Mouse (Mus musculus) heart, embryonic 16.5 days (tissue): ENCODE measurements around the gene Ugdh. TPM values are rescaled to one million over a fixed set of nuclear protein-coding genes. Genes with fewer than 3 reads are reported as not detected.

Source experiments
- ATAC-seq: fragments of 200-750 bp; cut with Nextera tagmentation; replicated peaks from 2 replicates; pipeline ENCODE4 v1.8.0; 2017; ENCODE audit warnings: moderate number of reproducible peaks; ENCODE audit not compliant: insufficient read depth, low FRiP score; ENCODE audit errors: extremely low read depth
- H3K27ac ChIP-seq: fragments of 300-500 bp; sonication (generic); 2 replicates; pipeline ENCODE4 v1.5.1; 2014; ENCODE audit warnings: mild to moderate bottlenecking, low read length, control low read depth, moderate library complexity
- H3K27me3 ChIP-seq: fragments of 300-500 bp; sonication (generic); 2 replicates; pipeline ENCODE4 v1.6.1; 2014; ENCODE audit warnings: low read length, mixed read lengths; ENCODE audit not compliant: control insufficient read depth, insufficient read depth
- H3K36me3 ChIP-seq: fragments of 300-500 bp; sonication (generic); 2 replicates; pipeline ENCODE4 v1.6.1; 2014; ENCODE audit not compliant: control insufficient read depth, insufficient read depth
- H3K4me1 ChIP-seq: fragments of 300-500 bp; sonication (generic); 2 replicates; pipeline ENCODE4 v1.6.1; 2014; ENCODE audit warnings: low read length, mixed read lengths; ENCODE audit not compliant: control insufficient read depth, insufficient read depth
- H3K4me2 ChIP-seq: fragments of 300-500 bp; sonication (generic); 2 replicates; pipeline ENCODE4 v1.6.1; 2014; ENCODE audit warnings: low read depth, mild to moderate bottlenecking, control low read depth, low read length
- H3K4me3 ChIP-seq: fragments of 300-500 bp; sonication (generic); 2 replicates; pipeline ENCODE4 v1.5.1; 2014; ENCODE audit warnings: mild to moderate bottlenecking, control low read depth, low read length
- H3K9ac ChIP-seq: fragments of 300-500 bp; sonication (generic); 2 replicates; pipeline ENCODE4 v1.6.1; 2014; ENCODE audit warnings: low read length, control low read depth
- H3K9me3 ChIP-seq: fragments of 300-500 bp; sonication (generic); replicated peaks from 2 replicates; pipeline ENCODE4 v1.6.1; 2016; ENCODE audit warnings: low read length; ENCODE audit not compliant: control insufficient read depth
- WGBS: fragments of 180-500 bp; shearing (Covaris S2); extraction: QIAGEN DNeasy Blood & Tissue Kit; methylation state at CpG from one replicate; pipeline ENCODE4 v1.1.7; 2014; 5-methylcytosine and 5-hydroxymethylcytosine counted together
- polyA plus RNA-seq: library from polyadenylated mRNA; unstranded; fragments of >200 nt; fragmentation: Nextera tagmentation; extraction: Ambion mirVana; gene quantifications from 2 replicates; pipeline ENCODE4 v1.2.1, GENCODE M21; 2015

Ugdh gene
- polyA plus RNA-seq, 1 experiment from 2014 or later: 65.3 TPM

GRCm38 (mm10) chr5:65438041-65438440 lies 2.3 kb upstream of the Ugdh start:
- Histone ChIP-seq H3K27ac (no peak overlapping the region), H3K4me1 (peaks cover 14% of the 10 kb centered on the region), H3K27me3 (no peaks in the 10 kb centered on the region), H3K36me3 (0 out of 2 replicates have a peak, but pooled peaks cover 2% of the 10 kb centered on the region), H3K4me2 (no peak overlapping the region), H3K9ac (no peak overlapping the region), H3K9me3 (no peaks in the 10 kb centered on the region), H3K4me3 (no peak overlapping the region)
- no peak for ATAC-seq

- Histone ChIP-seq H3K9ac (peak overlapping the region; percentile 90), H3K27me3 (no peaks in the 10 kb centered on the region), H3K4me2 (peak overlapping the region; percentile 79), H3K4me3 (peak overlapping the region; percentile 90), H3K36me3 (no peaks in the 10 kb centered on the region), H3K27ac (peak overlapping the region; percentile 88), H3K4me1 (peaks cover 14% of the 10 kb centered on the region), H3K9me3 (no peaks in the 10 kb centered on the region)
- WGBS: under 1% methylated on average over 44 of the region's 47 CpGs
- no peak for ATAC-seq
Measured at GRCm38 (mm10) chr5:65435363-65435805, 365 bp downstream of the Ugdh start.

GRCm38 (mm10) chr5:65434471-65435362 lies 1.0 kb downstream of the Ugdh start:
- WGBS: 5% methylated on average over 15 of the region's 15 CpGs
- peak overlapping the region; percentile 88 for H3K27ac ChIP-seq
- H3K4me3 ChIP-seq: peak overlapping the region; percentile 90
- no peaks in the 10 kb centered on the region for H3K36me3 ChIP-seq
- H3K9ac ChIP-seq: peak overlapping the region; percentile 90
- peaks cover 14% of the 10 kb centered on the region for H3K4me1 ChIP-seq
- H3K9me3 ChIP-seq: no peaks in the 10 kb centered on the region
- H3K27me3 ChIP-seq: no peaks in the 10 kb centered on the region
- peak overlapping the region; percentile 79 for H3K4me2 ChIP-seq
- no peak for ATAC-seq

- Histone ChIP-seq H3K4me3 (no peak overlapping the region), H3K4me2 (no peak overlapping the region), H3K4me1 (peaks cover 8% of the 10 kb centered on the region), H3K27ac (no peak overlapping the region), H3K9ac (no peak overlapping the region), H3K36me3 (peaks cover 7% of the 10 kb centered on the region), H3K9me3 (no peaks in the 10 kb centered on the region), H3K27me3 (no peaks in the 10 kb centered on the region)
- 77% methylated on average over 5 of the region's 5 CpGs for WGBS
- no peak for ATAC-seq
Measured at GRCm38 (mm10) chr5:65429441-65429840, 6.3 kb downstream of the Ugdh start.

- Histone ChIP-seq H3K36me3 (peaks cover 15% of the 10 kb centered on the region), H3K27me3 (no peaks in the 10 kb centered on the region), H3K27ac (no peak overlapping the region), H3K4me1 (0 out of 2 replicates have a peak, but pooled peaks cover 1% of the 10 kb centered on the region), H3K4me2 (no peak overlapping the region), H3K4me3 (no peak overlapping the region), H3K9ac (no peak overlapping the region), H3K9me3 (no peaks in the 10 kb centered on the region)
- 59% methylated on average over 4 of the region's 4 CpGs for WGBS
- ATAC-seq: no peak
Measured at GRCm38 (mm10) chr5:65428321-65428720, 7.4 kb downstream of the Ugdh start.

GRCm38 (mm10) chr5:65425251-65425650 lies 10.5 kb downstream of the Ugdh start:
- no peaks in the 10 kb centered on the region for H3K27me3 ChIP-seq
- 83% methylated on average over 5 of the region's 5 CpGs for WGBS
- no peak overlapping the region for H3K27ac ChIP-seq
- no peak for ATAC-seq
- H3K9ac ChIP-seq: no peak overlapping the region
- H3K36me3 ChIP-seq: peaks cover 44% of the 10 kb centered on the region
- H3K4me3 ChIP-seq: no peak overlapping the region
- H3K9me3 ChIP-seq: no peaks in the 10 kb centered on the region
- H3K4me1 ChIP-seq: no peaks in the 10 kb centered on the region
- no peak overlapping the region for H3K4me2 ChIP-seq

GRCm38 (mm10) chr5:65424215-65424614 lies 11.5 kb downstream of the Ugdh start:
- Histone ChIP-seq H3K27ac (no peak overlapping the region), H3K4me1 (no peaks in the 10 kb centered on the region), H3K9me3 (no peaks in the 10 kb centered on the region), H3K4me3 (no peak overlapping the region), H3K4me2 (no peak overlapping the region), H3K27me3 (no peaks in the 10 kb centered on the region), H3K36me3 (peaks cover 46% of the 10 kb centered on the region), H3K9ac (no peak overlapping the region)
- no peak for ATAC-seq
- 85% methylated on average over 6 of the region's 6 CpGs for WGBS

- Histone ChIP-seq H3K4me1 (no peaks in the 10 kb centered on the region), H3K27ac (no peak overlapping the region), H3K9me3 (no peaks in the 10 kb centered on the region), H3K27me3 (no peaks in the 10 kb centered on the region), H3K4me3 (no peak overlapping the region), H3K36me3 (peaks cover 46% of the 10 kb centered on the region), H3K9ac (no peak overlapping the region), H3K4me2 (no peak overlapping the region)
- WGBS: 89% methylated on average over 8 of the region's 8 CpGs
- no peak for ATAC-seq
Measured at GRCm38 (mm10) chr5:65422803-65423202, 12.9 kb downstream of the Ugdh start.

GRCm38 (mm10) chr5:65420822-65421221 lies 14.9 kb downstream of the Ugdh start:
- Histone ChIP-seq H3K27me3 (no peaks in the 10 kb centered on the region), H3K4me3 (no peak overlapping the region), H3K4me2 (no peak overlapping the region), H3K36me3 (peaks cover 49% of the 10 kb centered on the region), H3K4me1 (peaks cover 7% of the 10 kb centered on the region), H3K9me3 (no peaks in the 10 kb centered on the region), H3K9ac (no peak overlapping the region), H3K27ac (no peak overlapping the region)
- no peak for ATAC-seq
- whole genome bisulfite sequencing: 75% methylated on average over 6 of the region's 6 CpGs
